Mouse (Mus musculus) midbrain, embryonic 16.5 days (tissue): ENCODE measurements at regions not wholly inside any gene's neighbourhood (a gene's known extent, or its start where the extent isn't known, plus 50 kb on each side); places are given as distances from the start of the nearest gene placed in this dataset.

ENCODE experiments used
- ATAC-seq: fragments of 200-750 bp; cut with Nextera tagmentation; 2 replicates; pipeline ENCODE4 v1.8.0; 2017; ENCODE audit warnings: moderate TSS enrichment
- H3K27ac ChIP-seq: fragments of 300-500 bp; sonication (generic); 2 replicates; pipeline ENCODE4 v1.5.1; 2014; ENCODE audit warnings: mild to moderate bottlenecking, low read length, mixed read lengths
- H3K27me3 ChIP-seq: fragments of 300-500 bp; sonication (generic); 2 replicates; pipeline ENCODE4 v1.6.1; 2014; ENCODE audit warnings: low read depth, low read length, mixed read lengths; ENCODE audit not compliant: control insufficient read depth, insufficient read depth
- H3K36me3 ChIP-seq: fragments of 300-500 bp; sonication (generic); 2 replicates; pipeline ENCODE4 v1.6.1; 2014; ENCODE audit warnings: mild to moderate bottlenecking, low read length, moderate library complexity, mixed read lengths; ENCODE audit not compliant: control insufficient read depth, insufficient read depth
- H3K4me1 ChIP-seq: fragments of 300-500 bp; sonication (generic); 2 replicates; pipeline ENCODE4 v1.6.1; 2014; ENCODE audit warnings: mild to moderate bottlenecking, low read length, mixed read lengths; ENCODE audit not compliant: control insufficient read depth, insufficient read depth
- H3K4me2 ChIP-seq: fragments of 300-500 bp; sonication (generic); 2 replicates; pipeline ENCODE4 v1.6.1; 2014; ENCODE audit warnings: mild to moderate bottlenecking, low read length, mixed read lengths
- H3K4me3 ChIP-seq: fragments of 300-500 bp; sonication (generic); 2 replicates; pipeline ENCODE4 v1.5.1; 2014; ENCODE audit warnings: low read depth, mild to moderate bottlenecking, low read length, moderate library complexity, mixed read lengths
- H3K9ac ChIP-seq: fragments of 300-500 bp; sonication (generic); 2 replicates; pipeline ENCODE4 v1.6.1; 2014; ENCODE audit warnings: low read depth, low read length, mixed read lengths
- H3K9me3 ChIP-seq: fragments of 300-500 bp; sonication (generic); replicated peaks from 2 replicates; pipeline ENCODE4 v1.6.1; 2014; ENCODE audit warnings: mild to moderate bottlenecking, low read length, mixed read lengths; ENCODE audit not compliant: control insufficient read depth, poor library complexity, severe bottlenecking
- WGBS: fragments of 180-500 bp; shearing (Covaris S2); extraction: QIAGEN DNeasy Blood & Tissue Kit; methylation state at CpG from one replicate; pipeline ENCODE4 v1.1.7; 2014; 5-methylcytosine and 5-hydroxymethylcytosine counted together

DNA sequence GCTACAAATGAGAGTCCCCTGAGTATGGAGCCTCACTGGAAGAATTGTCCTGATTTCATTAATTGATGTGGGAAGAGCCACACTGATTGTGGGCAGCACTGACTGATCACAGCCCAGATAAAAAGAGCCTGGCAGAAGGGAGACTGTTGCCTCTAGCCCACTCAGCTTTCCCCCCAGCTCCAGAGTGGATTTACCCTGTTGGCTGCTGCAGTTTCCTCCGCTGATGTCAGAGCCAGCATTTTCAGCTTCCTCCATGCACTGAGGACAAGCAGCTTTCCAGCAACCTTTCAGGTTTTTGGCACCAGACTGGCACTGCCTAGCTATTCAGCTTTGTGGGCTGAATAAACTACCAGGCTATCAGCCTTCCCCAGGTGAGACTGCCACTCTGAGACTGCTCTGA lies 65.9 kb upstream of the Man1a2 start:
- 95% methylated on average over 1 of the region's 1 CpGs for WGBS
- Histone ChIP-seq H3K27me3 (no peaks in the 10 kb centered on the region), H3K9me3 (no peaks in the 10 kb centered on the region), H3K4me1 (0 out of 2 replicates have a peak, but pooled peaks cover 3% of the 10 kb centered on the region), H3K27ac (no peak overlapping the region), H3K4me2 (no peak overlapping the region), H3K4me3 (no peak overlapping the region), H3K9ac (no peak overlapping the region), H3K36me3 (no peaks in the 10 kb centered on the region)
- no peak for ATAC-seq

DNA sequence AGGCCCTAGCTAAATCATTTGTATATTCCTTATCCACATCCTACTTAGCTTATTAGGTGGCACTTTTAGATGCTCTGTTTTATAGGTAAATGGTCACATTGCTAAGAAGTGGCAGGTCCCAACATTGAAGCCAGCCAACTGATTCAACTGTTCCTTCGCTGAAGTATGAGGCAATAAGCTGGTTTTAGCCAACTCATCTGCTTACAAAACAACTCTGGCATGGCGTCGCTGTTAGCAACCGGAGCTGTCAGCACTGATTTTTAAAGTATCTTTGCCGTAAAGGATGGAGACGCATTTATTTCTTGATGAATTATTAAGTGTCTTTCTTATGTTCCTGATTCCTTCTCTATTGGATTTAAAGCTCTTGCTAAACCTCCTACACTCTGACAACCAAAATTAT lies 63.4 kb upstream of the Man1a2 start:
- H3K4me3 ChIP-seq, result no peak overlapping the region
- no peaks in the 10 kb centered on the region for H3K9me3 ChIP-seq
- no peak overlapping the region for H3K9ac ChIP-seq
- 0 out of 2 replicates have a peak, but pooled peaks cover 3% of the 10 kb centered on the region for H3K4me1 ChIP-seq
- H3K27ac ChIP-seq, result no peak overlapping the region
- 79% methylated on average over 6 of the region's 6 CpGs for WGBS
- no peak for ATAC-seq
- no peak overlapping the region for H3K4me2 ChIP-seq
- H3K27me3 ChIP-seq, result no peaks in the 10 kb centered on the region
- no peaks in the 10 kb centered on the region for H3K36me3 ChIP-seq

DNA sequence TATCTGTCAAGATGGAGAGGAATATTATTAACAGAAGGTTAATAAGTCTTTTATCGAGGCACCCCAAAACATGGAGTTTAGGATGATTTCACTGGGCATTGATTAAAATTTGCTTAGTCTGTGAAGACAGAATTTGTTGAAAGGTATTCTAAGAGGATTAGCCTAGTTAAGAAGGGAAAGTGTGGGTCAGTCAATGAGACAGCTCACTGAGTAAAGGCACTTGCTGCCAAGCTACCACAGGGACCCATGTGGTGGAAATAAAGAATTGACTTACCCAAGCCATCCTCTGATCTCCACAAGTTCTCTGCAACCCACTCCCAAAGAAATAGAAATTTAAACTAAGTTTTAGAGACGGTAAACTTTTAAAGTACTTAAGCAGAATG lies 63.0 kb upstream of the Man1a2 start:
- no peaks in the 10 kb centered on the region for H3K36me3 ChIP-seq
- H3K9ac ChIP-seq, result no peak overlapping the region
- WGBS, result 61% methylated on average over 2 of the region's 2 CpGs
- H3K4me2 ChIP-seq, result no peak overlapping the region
- no peak overlapping the region for H3K4me3 ChIP-seq
- no peaks in the 10 kb centered on the region for H3K9me3 ChIP-seq
- H3K27me3 ChIP-seq, result no peaks in the 10 kb centered on the region
- no peak for ATAC-seq
- H3K27ac ChIP-seq, result no peak overlapping the region
- H3K4me1 ChIP-seq, result 0 out of 2 replicates have a peak, but pooled peaks cover 3% of the 10 kb centered on the region

DNA sequence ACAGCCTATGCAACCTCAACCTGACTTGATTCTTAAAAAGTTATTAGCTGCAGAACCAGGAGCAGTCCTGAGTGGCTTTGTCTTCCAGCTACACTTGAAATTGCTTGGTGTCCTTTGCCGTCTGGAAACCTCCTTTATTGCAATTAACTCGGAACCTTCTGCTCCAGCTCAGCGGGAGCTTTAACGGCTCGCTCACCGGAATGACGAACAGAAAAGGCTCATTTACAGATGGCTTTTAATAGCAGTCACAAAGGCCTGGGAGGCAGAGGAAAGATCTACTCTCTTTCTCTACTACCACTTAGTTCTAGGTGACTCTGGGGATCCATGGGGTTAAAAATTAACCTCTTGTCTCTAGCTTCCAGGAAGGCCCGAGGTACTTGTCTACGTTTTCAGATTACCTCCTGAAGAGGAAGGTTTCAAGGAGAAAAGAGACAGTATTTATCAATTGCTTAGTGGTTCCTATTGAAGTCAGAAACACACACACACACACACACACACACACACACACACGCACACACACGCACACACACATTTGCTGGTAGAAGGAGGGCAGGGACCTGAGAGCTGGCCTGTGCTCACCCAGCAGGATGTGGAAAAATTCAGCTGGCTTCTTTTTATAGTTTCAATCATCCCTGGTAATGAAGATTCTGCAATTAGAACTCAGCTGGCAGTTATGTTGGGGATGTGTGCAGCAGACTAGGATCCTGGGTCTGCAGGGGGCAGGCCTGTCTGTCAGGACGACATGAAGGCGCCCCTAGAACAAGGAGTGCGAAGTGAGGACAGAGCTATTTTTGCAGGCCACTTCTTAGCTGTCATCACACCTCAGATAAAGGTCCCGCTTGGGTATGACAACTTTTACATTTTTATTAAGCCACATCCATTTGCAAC lies 62.4 kb upstream of the Man1a2 start:
- H3K4me3 ChIP-seq, result no peak overlapping the region
- H3K36me3 ChIP-seq, result no peaks in the 10 kb centered on the region
- no peak overlapping the region for H3K27ac ChIP-seq
- 37% methylated on average over 15 of the region's 15 CpGs for WGBS
- 0 out of 2 replicates have a peak, but pooled peaks cover 3% of the 10 kb centered on the region for H3K4me1 ChIP-seq
- H3K27me3 ChIP-seq, result no peaks in the 10 kb centered on the region
- ATAC-seq, result no peak
- no peak overlapping the region for H3K9ac ChIP-seq
- H3K4me2 ChIP-seq, result no peak overlapping the region
- H3K9me3 ChIP-seq, result no peaks in the 10 kb centered on the region

DNA sequence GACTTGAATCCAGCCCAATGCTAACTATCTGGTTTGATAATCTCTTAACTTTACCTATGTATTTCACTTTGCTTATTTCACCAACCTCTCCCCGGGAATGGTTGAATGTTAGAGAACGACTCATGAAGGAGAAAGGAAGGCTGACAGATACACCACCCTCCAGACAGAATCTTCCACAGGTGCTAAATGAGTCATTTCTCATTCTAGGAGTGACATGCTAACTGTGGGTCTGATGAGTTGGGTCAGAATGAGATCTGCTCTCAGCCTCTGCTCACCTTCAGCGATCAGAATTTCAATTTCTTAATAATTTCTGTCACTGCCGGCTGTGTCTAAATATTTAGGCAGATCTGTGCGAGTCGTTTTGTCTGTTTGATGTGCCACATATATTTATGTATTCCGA lies 52.4 kb upstream of the Man1a2 start:
- no peak overlapping the region for H3K4me3 ChIP-seq
- H3K4me2 ChIP-seq, result no peak overlapping the region
- WGBS, result 91% methylated on average over 7 of the region's 7 CpGs
- no peak overlapping the region for H3K27ac ChIP-seq
- H3K27me3 ChIP-seq, result no peaks in the 10 kb centered on the region
- H3K36me3 ChIP-seq, result no peaks in the 10 kb centered on the region
- no peaks in the 10 kb centered on the region for H3K4me1 ChIP-seq
- H3K9ac ChIP-seq, result no peak overlapping the region
- no peaks in the 10 kb centered on the region for H3K9me3 ChIP-seq
- ATAC-seq, result no peak

DNA sequence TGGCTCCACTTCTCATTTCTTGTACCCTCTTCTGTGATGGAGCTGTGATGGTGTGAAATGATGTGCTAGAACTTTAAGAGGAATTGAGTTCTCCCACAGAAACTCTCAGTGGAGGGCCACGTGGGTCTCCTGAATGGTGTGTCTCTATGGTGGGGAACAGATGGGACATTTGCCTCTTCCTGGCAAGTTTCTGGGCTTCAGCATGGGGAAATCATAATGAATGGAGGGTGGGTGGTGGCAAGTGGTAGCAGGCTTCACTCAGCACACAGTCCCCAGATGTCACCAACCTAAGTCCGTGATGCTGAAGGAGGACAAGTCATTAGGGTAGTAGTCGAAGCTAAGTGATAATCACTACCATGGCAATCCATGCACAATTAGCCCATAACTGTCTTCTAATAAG lies 51.2 kb upstream of the Man1a2 start:
- no peak overlapping the region for H3K4me3 ChIP-seq
- WGBS, result 91% methylated on average over 3 of the region's 3 CpGs
- no peak for ATAC-seq
- no peaks in the 10 kb centered on the region for H3K27me3 ChIP-seq
- H3K4me1 ChIP-seq, result no peaks in the 10 kb centered on the region
- no peaks in the 10 kb centered on the region for H3K9me3 ChIP-seq
- no peak overlapping the region for H3K9ac ChIP-seq
- H3K36me3 ChIP-seq, result no peaks in the 10 kb centered on the region
- no peak overlapping the region for H3K4me2 ChIP-seq
- no peak overlapping the region for H3K27ac ChIP-seq
